Mouse (Mus musculus) embryonic facial prominence, embryonic 12.5 days (tissue): ENCODE results near the gene Ampd1. TPM values are rescaled to one million over a fixed set of nuclear protein-coding genes. Genes with fewer than 3 reads are reported as not detected.
A peak's percentile ranks its signal among the peaks of the same experiment; 100 is the strongest.

Source experiments
- ATAC-seq: fragments of 200-750 bp; cut with Nextera tagmentation; 2 replicates; pipeline ENCODE4 v1.8.0; 2017; ENCODE audit not compliant: insufficient number of reproducible peaks, insufficient read depth, low FRiP score, low TSS enrichment
- H3K27ac ChIP-seq: fragments of 300-500 bp; sonication (generic); 2 replicates; pipeline ENCODE4 v1.5.1; 2016; ENCODE audit warnings: mild to moderate bottlenecking
- H3K27me3 ChIP-seq: fragments of 300-500 bp; sonication (generic); 2 replicates; pipeline ENCODE4 v1.6.1; 2016; ENCODE audit warnings: mild to moderate bottlenecking, moderate library complexity
- H3K36me3 ChIP-seq: fragments of 300-500 bp; sonication (generic); 2 replicates; pipeline ENCODE4 v1.6.1; 2016; ENCODE audit warnings: mild to moderate bottlenecking
- H3K4me1 ChIP-seq: fragments of 300-500 bp; sonication (generic); 2 replicates; pipeline ENCODE4 v1.6.1; 2016
- H3K4me2 ChIP-seq: fragments of 300-500 bp; sonication (generic); replicated peaks from 2 replicates; pipeline ENCODE4 v1.6.1; 2016; ENCODE audit warnings: mild to moderate bottlenecking, moderate library complexity
- H3K4me3 ChIP-seq: fragments of 300-500 bp; sonication (generic); 2 replicates; pipeline ENCODE4 v1.5.1; 2016; ENCODE audit warnings: mild to moderate bottlenecking
- H3K9ac ChIP-seq: fragments of 300-500 bp; sonication (generic); 2 replicates; pipeline ENCODE4 v1.6.1; 2016; ENCODE audit warnings: mild to moderate bottlenecking, moderate library complexity
- H3K9me3 ChIP-seq: fragments of 300-500 bp; sonication (generic); 2 replicates; pipeline ENCODE4 v1.6.1; 2016; ENCODE audit warnings: mild to moderate bottlenecking, moderate library complexity
- WGBS: fragments of 180-500 bp; shearing (Covaris S2); methylation state at CpG from one replicate; pipeline ENCODE4 v1.1.7; 2016; 5-methylcytosine and 5-hydroxymethylcytosine counted together
- polyA plus RNA-seq: library from polyadenylated mRNA; unstranded; fragments of >200 nt; fragmentation: Nextera tagmentation; extraction: Ambion mirVana; gene quantifications from 2 replicates; pipeline ENCODE4 v1.2.1, GENCODE M21; 2016

Gene Ampd1
- polyA plus RNA-seq, 1 experiment from 2014 or later, result 0.65 TPM

DNA sequence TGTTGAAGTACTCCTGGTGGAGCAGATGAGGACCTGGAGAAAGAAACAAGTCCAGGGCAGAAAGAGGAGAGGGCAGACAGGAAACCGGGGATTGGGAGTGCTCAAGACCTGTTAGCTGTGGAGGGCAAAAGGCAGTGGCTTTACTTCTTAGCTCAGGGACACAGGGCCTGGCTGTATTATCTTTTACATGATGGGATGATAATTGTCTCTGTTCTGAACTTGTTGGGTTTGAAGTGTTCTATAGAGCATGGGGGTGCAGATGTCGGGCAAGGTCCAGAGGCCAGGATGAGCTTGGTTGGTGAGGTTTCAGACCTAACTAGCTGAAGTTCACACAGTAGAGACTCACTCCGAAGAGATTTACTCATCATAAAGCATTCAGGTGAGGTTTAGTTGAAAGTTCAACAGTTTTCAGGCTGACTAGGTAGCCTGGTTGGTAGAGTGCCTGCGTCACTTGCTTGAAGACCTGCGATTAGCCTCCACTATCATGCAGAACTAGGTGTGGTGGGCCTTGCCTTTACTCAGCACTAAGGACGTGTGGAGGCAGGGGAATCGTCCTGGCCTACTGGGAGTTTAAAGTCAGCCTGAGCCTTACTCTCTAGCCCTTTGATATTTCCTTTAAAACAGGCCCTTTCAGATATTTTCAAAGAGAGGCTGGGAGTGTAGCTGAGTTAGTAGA lies 33.9 kb downstream of the Ampd1 start:
- Histone ChIP-seq H3K27me3 (no peaks in the 10 kb centered on the region), H3K4me1 (peaks cover 2% of the 10 kb centered on the region; the same call in 1 of the 2 replicates), H3K27ac (no peak overlapping the region), H3K9ac (no peak overlapping the region), H3K36me3 (no peaks in the 10 kb centered on the region), H3K4me2 (no peak overlapping the region), H3K9me3 (no peaks in the 10 kb centered on the region), H3K4me3 (no peak overlapping the region)
- 84% methylated on average over 7 of the region's 7 CpGs for WGBS
- no peak for ATAC-seq

DNA sequence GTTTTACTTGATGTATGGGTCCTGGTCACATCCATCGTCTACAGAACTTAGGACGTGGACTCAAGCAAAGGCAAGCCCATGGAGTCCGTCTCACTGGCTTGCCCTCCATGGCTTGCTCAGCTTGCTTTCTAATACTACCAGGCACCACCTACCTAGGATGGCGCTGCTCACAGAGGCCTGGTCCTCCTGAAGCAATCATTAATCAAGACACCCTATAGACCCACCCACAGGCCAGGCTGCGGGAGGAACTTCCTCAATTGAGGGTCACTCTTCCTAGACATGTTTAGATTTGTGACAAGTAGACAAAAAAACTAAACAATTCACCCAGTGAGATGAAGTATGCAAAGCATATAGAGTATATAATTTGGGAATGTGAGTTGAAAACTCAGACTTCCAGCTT lies 38.4 kb downstream of the Ampd1 start:
- no peaks in the 10 kb centered on the region for H3K27me3 ChIP-seq

DNA sequence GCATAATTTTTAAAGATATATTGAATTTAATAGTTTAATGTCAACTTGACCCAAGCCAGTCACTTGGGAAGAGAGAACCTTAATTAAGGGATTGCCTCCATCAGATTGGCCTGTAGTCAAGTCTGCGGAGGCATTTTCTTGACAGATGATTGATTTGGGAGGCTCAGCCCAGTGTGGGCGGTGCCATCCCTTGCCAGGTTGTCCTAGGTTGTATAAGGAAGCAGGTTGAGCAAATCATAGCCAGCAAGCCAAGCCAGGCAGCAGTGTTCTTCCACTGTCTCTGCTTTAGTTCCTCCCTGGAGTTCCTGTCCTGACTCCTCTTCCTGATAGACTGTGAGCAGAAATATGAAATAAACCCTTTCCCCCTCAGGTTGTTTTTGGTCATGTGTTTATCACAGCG lies 49.8 kb downstream of the Ampd1 start:
- H3K9me3 ChIP-seq, result no peaks in the 10 kb centered on the region
- H3K36me3 ChIP-seq, result no peaks in the 10 kb centered on the region
- no peak overlapping the region for H3K4me3 ChIP-seq
- no peak overlapping the region for H3K4me2 ChIP-seq
- no peak overlapping the region for H3K27ac ChIP-seq
- WGBS, result 86% methylated on average over 3 of the region's 3 CpGs
- no peaks in the 10 kb centered on the region for H3K27me3 ChIP-seq
- ATAC-seq, result no peak
- no peak overlapping the region for H3K9ac ChIP-seq
- H3K4me1 ChIP-seq, result no peaks in the 10 kb centered on the region

More for the DNA sequence above, 38.4 kb downstream of the Ampd1 start:
- Histone ChIP-seq H3K9ac (no peak overlapping the region), H3K4me2 (no peak overlapping the region), H3K4me1 (peaks cover 2% of the 10 kb centered on the region; the same call in 1 of the 2 replicates), H3K27ac (no peak overlapping the region), H3K9me3 (no peaks in the 10 kb centered on the region), H3K36me3 (no peaks in the 10 kb centered on the region), H3K4me3 (no peak overlapping the region)
- WGBS, result 85% methylated on average over 5 of the region's 5 CpGs
- ATAC-seq, result no peak

DNA sequence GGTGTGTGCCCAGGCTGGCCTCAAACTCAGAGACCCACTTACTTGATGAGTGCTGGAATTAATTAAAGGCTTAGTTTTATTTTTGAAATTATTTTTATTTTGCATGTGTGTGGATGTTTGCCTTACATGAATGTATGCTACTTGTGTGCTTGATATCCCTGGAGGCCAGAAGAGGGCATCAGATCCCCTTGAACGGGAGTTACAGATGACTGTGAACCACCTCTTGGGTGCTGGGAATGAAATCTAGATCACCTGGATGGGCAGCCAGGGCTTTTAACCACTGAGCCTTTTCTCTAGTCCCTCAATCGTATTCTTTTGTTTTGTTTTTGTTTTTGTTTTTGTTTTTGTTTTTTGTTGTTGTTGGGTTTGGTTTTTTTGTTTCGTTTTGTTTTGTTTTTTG lies 52.3 kb downstream of the Ampd1 start:
- no peaks in the 10 kb centered on the region for H3K27me3 ChIP-seq

DNA sequence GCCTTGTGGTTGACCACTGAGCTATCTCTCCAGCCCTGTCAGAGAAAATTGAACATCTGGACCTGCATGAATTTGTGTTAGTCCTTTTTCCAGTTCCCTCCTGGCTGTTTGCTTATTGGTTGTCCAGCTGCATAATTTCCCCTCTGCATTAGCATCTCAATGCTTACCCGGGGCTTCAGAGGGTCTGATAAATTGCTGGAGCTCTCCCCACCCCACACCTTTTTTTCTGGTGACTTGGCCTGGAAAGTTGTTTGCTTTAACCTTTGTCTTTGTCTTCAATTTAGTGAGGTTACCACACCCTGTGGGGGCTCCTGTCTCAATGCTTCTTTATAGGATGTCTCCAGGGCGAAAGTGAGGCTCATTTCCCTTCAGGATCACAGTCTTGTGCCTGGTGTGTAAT lies 53.4 kb downstream of the Ampd1 start:
- Histone ChIP-seq H3K36me3 (no peaks in the 10 kb centered on the region), H3K9ac (no peak overlapping the region), H3K9me3 (no peaks in the 10 kb centered on the region), H3K4me2 (no peak overlapping the region), H3K27ac (no peak overlapping the region), H3K27me3 (no peaks in the 10 kb centered on the region), H3K4me1 (peaks cover 12% of the 10 kb centered on the region), H3K4me3 (no peak overlapping the region)
- WGBS, result 55% methylated on average over 2 of the region's 2 CpGs
- no peak for ATAC-seq

More for the DNA sequence above, 52.3 kb downstream of the Ampd1 start:
- WGBS, result 92% methylated on average over 3 of the region's 3 CpGs
- Histone ChIP-seq H3K9me3 (no peaks in the 10 kb centered on the region), H3K4me2 (no peak overlapping the region), H3K9ac (no peak overlapping the region), H3K4me3 (no peak overlapping the region), H3K4me1 (peaks cover 12% of the 10 kb centered on the region), H3K27ac (no peak overlapping the region), H3K36me3 (no peaks in the 10 kb centered on the region)
- ATAC-seq, result no peak

- 70% methylated on average over 5 of the region's 5 CpGs for WGBS
- Histone ChIP-seq H3K4me1 (peaks cover 12% of the 10 kb centered on the region), H3K27me3 (no peaks in the 10 kb centered on the region), H3K36me3 (no peaks in the 10 kb centered on the region), H3K27ac (no peak overlapping the region), H3K9ac (no peak overlapping the region), H3K4me3 (no peak overlapping the region), H3K9me3 (no peaks in the 10 kb centered on the region), H3K4me2 (no peak overlapping the region)
- ATAC-seq, result no peak
Measured at GRCm38 (mm10) chr3:103127721-103128120, 53.9 kb downstream of the Ampd1 start.

DNA sequence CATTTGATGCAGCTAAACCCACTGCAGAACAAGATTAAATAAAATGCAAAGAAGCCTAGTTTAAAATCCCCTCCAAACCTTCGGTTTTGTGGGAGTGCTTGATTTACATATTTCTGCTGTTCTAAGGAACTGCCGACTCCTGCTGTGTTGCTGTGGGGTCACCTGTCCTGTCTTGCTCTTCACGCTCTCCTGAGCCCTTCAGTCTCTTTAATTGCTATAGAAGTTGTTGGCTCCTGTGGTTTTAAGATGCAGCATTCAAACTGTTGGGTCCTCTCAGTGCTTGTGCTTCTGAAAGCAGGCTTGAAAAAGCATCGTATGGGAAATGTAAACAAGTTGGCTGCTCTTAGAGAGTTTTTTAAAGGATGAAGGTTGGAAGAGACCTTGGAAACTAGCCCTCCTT lies 54.4 kb downstream of the Ampd1 start:
- no peak overlapping the region for H3K27ac ChIP-seq
- H3K4me3 ChIP-seq, result no peak overlapping the region
- peaks cover 12% of the 10 kb centered on the region for H3K4me1 ChIP-seq
- 42% methylated on average over 4 of the region's 4 CpGs for WGBS
- no peak overlapping the region for H3K4me2 ChIP-seq
- H3K36me3 ChIP-seq, result no peaks in the 10 kb centered on the region
- H3K9ac ChIP-seq, result no peak overlapping the region
- ATAC-seq, result no peak
- no peaks in the 10 kb centered on the region for H3K27me3 ChIP-seq
- H3K9me3 ChIP-seq, result no peaks in the 10 kb centered on the region

GRCm38 (mm10) chr3:103129367-103130159 lies 55.7 kb downstream of the Ampd1 start:
- 80% methylated on average over 8 of the region's 8 CpGs for WGBS
- ATAC-seq, result no peak
- Histone ChIP-seq H3K4me2 (no peak overlapping the region), H3K36me3 (no peaks in the 10 kb centered on the region), H3K4me3 (no peak overlapping the region), H3K4me1 (peaks cover 12% of the 10 kb centered on the region), H3K27ac (0 out of 2 replicates have a peak overlapping the region, but pooled peaks have one; percentile 30), H3K9ac (no peak overlapping the region), H3K9me3 (no peaks in the 10 kb centered on the region), H3K27me3 (no peaks in the 10 kb centered on the region)

DNA sequence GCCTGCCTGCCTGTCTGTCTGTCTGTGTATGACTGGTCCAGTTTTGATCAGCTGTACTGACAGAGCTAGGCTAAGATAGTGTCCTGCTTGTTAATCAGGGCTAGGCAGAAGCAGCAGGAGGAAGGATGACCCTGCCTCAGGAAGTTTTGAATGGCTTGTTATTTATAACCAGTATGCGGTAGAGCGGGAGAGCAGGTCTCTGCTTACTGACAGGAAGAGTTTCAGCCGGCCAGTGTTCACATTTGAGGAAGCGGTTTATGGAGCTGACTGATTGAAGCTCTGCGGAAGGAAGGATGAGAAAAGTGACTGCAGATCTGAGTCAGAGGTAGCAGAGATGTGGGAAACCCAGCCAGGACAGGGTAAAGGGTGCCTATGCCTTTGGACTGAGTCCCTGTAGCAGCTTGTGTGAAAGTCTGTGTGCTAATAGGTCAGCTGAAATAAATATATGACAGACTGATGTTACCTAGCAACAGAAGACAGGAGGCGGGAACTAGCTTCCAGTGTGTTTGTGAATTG lies 56.5 kb downstream of the Ampd1 start:
- 42% methylated on average over 6 of the region's 6 CpGs for WGBS
- ATAC-seq, result no peak; the same call in 1 of the 2 replicates
- H3K4me2 ChIP-seq, result no peak overlapping the region

DNA sequence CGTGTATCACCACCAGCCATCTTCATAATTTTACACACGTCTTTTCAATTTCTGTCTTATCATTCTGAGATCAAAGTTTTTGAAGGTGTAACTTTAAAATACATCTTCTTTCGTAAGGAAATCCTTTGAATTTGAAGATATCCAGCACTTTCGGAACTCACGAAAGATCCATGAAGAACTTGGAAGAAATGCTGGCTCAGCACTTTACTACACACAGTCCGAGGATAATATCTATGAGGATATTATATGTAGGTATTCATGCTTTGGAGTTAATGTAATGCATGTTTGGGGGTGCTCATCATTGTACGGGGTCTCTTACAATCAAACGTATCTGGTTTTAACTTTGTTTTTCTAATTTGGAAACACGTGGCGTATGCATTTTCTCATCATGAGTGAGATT lies 59.3 kb downstream of the Ampd1 start:
- Histone ChIP-seq H3K36me3 (no peaks in the 10 kb centered on the region), H3K4me3 (no peak overlapping the region), H3K27me3 (no peaks in the 10 kb centered on the region), H3K4me2 (no peak overlapping the region), H3K9ac (no peak overlapping the region), H3K27ac (no peak overlapping the region), H3K9me3 (no peaks in the 10 kb centered on the region), H3K4me1 (peaks cover 12% of the 10 kb centered on the region)
- 82% methylated on average over 10 of the region's 10 CpGs for WGBS
- ATAC-seq, result no peak

More for the DNA sequence above, 56.5 kb downstream of the Ampd1 start:
- Histone ChIP-seq H3K9ac (no peak overlapping the region), H3K36me3 (no peaks in the 10 kb centered on the region), H3K4me3 (no peak overlapping the region), H3K9me3 (no peaks in the 10 kb centered on the region), H3K4me1 (peaks cover 12% of the 10 kb centered on the region), H3K27ac (0 out of 2 replicates have a peak overlapping the region, but pooled peaks have one; percentile 30), H3K27me3 (no peaks in the 10 kb centered on the region)

- H3K4me2 ChIP-seq, result no peak overlapping the region
- no peaks in the 10 kb centered on the region for H3K9me3 ChIP-seq
- no peak for ATAC-seq
- no peaks in the 10 kb centered on the region for H3K27me3 ChIP-seq
- no peak overlapping the region for H3K4me3 ChIP-seq
- H3K9ac ChIP-seq, result no peak overlapping the region
- no peaks in the 10 kb centered on the region for H3K4me1 ChIP-seq
- no peak overlapping the region for H3K27ac ChIP-seq
- 61% methylated on average over 4 of the region's 4 CpGs for WGBS
- peaks cover 3% of the 10 kb centered on the region; the same call in 1 of the 2 replicates for H3K36me3 ChIP-seq
Measured at GRCm38 (mm10) chr3:103136414-103137077, 62.7 kb downstream of the Ampd1 start.
